Mouse (Mus musculus) MEL-GATA-1-ER (cell line): Measurements from ENCODE around the gene Atpaf2.

Source experiments
- DNase-seq: peaks from one replicate; pipeline ENCODE4 v3.0.0-alpha.2; 2012; ENCODE audit warnings: low read depth; ENCODE audit errors: extremely low read depth

The Atpaf2 gene

GRCm38 (mm10) chr11:60397172-60397571, 21.1 kb downstream of the Atpaf2 start:
- DNase-seq, result no peak

- DNase-seq, result no peak
Measured at GRCm38 (mm10) chr11:60396546-60396945, 21.7 kb downstream of the Atpaf2 start.

GRCm38 (mm10) chr11:60391346-60391745, 26.9 kb downstream of the Atpaf2 start:
- DNase-seq, result no peak

- no peak for DNase-seq
Measured at GRCm38 (mm10) chr11:60387944-60388343, 30.3 kb downstream of the Atpaf2 start.

- DNase-seq, result no peak
Measured at GRCm38 (mm10) chr11:60385946-60386345, 32.3 kb downstream of the Atpaf2 start.

- DNase-seq, result no peak
Measured at GRCm38 (mm10) chr11:60384762-60385421, 33.4 kb downstream of the Atpaf2 start.

GRCm38 (mm10) chr11:60383518-60383917, 34.7 kb downstream of the Atpaf2 start:
- no peak for DNase-seq

GRCm38 (mm10) chr11:60374481-60374880, 43.8 kb downstream of the Atpaf2 start:
- DNase-seq, result no peak

- no peak for DNase-seq
Measured at GRCm38 (mm10) chr11:60370431-60370830, 47.8 kb downstream of the Atpaf2 start.

- no peak for DNase-seq
Measured at GRCm38 (mm10) chr11:60369448-60369847, 48.8 kb downstream of the Atpaf2 start.

GRCm38 (mm10) chr11:60368909-60369308, 49.3 kb downstream of the Atpaf2 start:
- DNase-seq, result no peak

- DNase-seq, result no peak
Measured at GRCm38 (mm10) chr11:60367256-60367655, 51.0 kb downstream of the Atpaf2 start.

- no peak for DNase-seq
Measured at GRCm38 (mm10) chr11:60366239-60367019, 51.8 kb downstream of the Atpaf2 start.

- no peak for DNase-seq
Measured at GRCm38 (mm10) chr11:60360631-60361201, 57.5 kb downstream of the Atpaf2 start.

- no peak for DNase-seq
Measured at GRCm38 (mm10) chr11:60359936-60360335, 58.3 kb downstream of the Atpaf2 start.

GRCm38 (mm10) chr11:60359138-60359537, 59.1 kb downstream of the Atpaf2 start:
- peak; percentile 74 for DNase-seq

- no peak for DNase-seq
Measured at GRCm38 (mm10) chr11:60358548-60358947, 59.7 kb downstream of the Atpaf2 start.

GRCm38 (mm10) chr11:60357116-60357515, 61.1 kb downstream of the Atpaf2 start:
- DNase-seq, result no peak

GRCm38 (mm10) chr11:60355952-60356351, 62.3 kb downstream of the Atpaf2 start:
- DNase-seq, result no peak

- DNase-seq, result peak; percentile 100
Measured at GRCm38 (mm10) chr11:60352559-60353411, 65.5 kb downstream of the Atpaf2 start, which contains the start of the genes Tom1l2 and Drc3. Tom1l2 (minus strand) TSS chr11:60352905. Drc3 (plus strand) TSS chr11:60353329.

- DNase-seq, result peak; percentile 14
Measured at GRCm38 (mm10) chr11:60351925-60352371, 66.3 kb downstream of the Atpaf2 start.
